Mouse (Mus musculus): ENCODE data around the gene Fbxo41. TPM values are rescaled to one million over a fixed set of nuclear protein-coding genes. Genes with fewer than 3 reads are reported as not detected.
A peak's percentile ranks its signal among the peaks of the same experiment; 100 is the strongest.

The Fbxo41 gene
- polyA plus RNA-seq, 1 experiment from 2014 or later, result 2.7 TPM

DNA sequence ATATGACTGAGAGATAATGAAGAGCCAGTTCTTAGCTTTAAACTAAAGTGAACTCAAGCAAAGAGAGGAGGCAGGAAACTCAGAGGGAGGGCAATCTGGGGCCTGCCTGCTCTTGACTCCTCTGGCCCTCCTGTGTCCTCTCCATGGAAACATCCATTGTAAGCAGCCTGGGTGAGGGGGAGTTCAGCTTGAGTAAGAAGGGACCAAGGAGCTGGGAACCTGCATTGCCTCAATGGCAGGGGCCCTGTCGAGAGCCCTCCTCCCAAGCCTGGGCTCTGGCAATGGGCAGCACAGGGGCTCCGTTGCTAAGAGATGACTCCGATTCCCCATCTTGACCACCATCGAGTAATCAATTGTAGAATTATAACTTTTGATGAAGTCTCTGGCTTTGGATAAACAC lies 14.3 kb downstream of the Fbxo41 start:
- H3K9ac ChIP-seq, result no peak overlapping the region
- H3K4me3 ChIP-seq, result no peak overlapping the region
- no peak overlapping the region for H3K27ac ChIP-seq
- no peak overlapping the region for H3K4me2 ChIP-seq
- 45% methylated on average over 4 of the region's 4 CpGs for WGBS
- H3K36me3 ChIP-seq (ENCODE audit: poor library complexity, severe bottlenecking), result no peaks in the 10 kb centered on the region
- no peak for ATAC-seq
- peaks cover 12% of the 10 kb centered on the region for H3K4me1 ChIP-seq
- H3K27me3 ChIP-seq, result peaks cover 36% of the 10 kb centered on the region
- H3K9me3 ChIP-seq (replicated peaks), result no peaks in the 10 kb centered on the region

DNA sequence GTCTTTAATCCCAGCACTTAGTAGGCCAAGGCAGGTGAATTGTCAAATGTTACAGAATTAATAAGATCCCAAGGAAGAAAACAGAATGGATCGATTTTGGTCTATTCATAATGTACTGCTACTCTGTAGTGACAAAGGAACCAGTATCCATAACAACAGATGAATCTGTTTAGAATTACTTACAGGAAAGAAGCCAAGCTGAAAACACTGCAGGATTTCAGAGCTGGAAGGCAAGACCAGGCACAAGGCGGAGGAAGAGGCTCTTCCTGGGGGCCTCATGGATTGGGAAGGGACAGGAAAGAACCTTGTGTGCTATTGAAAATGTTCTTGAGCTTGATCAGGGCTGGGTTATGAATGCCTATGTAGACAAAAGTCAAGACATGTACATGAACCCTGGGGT lies 17.1 kb downstream of the Fbxo41 start:
- Histone ChIP-seq H3K4me2 (no peak overlapping the region), H3K27ac (no peak overlapping the region), H3K4me1 (peaks cover 12% of the 10 kb centered on the region), H3K27me3 (peaks cover 54% of the 10 kb centered on the region), H3K36me3 (ENCODE audit: poor library complexity, severe bottlenecking) (no peaks in the 10 kb centered on the region), H3K9ac (no peak overlapping the region), H3K4me3 (no peak overlapping the region), H3K9me3 (replicated peaks) (no peaks in the 10 kb centered on the region)
- ATAC-seq, result no peak
- 73% methylated on average over 2 of the region's 2 CpGs for WGBS

DNA sequence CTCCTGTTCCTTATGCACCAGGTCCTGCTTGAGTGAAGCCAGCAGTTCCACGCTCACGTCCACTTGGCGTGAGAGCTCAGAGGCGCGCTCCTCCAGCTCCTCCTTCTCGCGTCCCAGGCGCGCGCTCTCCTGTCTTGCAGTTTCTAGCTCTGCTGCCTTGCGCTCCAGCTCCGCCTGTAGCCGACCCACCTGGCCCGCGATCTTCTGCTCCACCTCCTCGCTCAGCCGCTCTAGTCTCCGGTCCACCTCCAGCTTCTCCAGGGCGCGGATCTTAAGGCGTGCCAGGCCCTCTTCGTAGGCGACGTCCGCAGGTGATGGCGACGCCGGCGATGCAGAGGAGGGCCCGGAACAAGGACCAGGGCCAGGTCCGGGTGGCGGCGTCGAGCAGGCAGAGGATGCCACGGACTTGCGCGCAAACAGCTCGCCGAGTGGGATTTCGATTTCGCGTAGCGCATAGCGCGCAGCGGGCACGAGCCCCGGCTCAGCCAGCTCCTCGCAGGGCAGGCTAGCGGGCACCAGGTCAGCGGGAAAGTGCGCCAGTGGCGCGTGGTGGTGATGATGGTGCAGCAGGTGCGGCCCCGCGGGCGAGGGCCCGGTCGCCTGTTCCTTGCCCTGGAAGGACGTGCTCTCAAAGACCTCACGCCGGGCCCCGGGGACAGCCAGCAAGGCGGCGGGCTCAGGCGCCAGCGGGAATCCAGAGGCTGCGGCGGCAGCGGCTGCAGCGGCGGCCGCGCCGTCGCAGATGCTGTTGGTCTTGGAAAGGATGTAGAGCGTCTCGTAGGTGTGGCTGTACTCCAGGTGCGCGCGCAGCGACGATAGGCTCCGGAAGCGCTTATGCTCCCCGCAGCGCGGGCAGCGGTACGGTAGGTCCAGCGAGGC lies 18.7 kb downstream of the Fbxo41 start:
- 3% methylated on average over 91 of the region's 92 CpGs for WGBS

DNA sequence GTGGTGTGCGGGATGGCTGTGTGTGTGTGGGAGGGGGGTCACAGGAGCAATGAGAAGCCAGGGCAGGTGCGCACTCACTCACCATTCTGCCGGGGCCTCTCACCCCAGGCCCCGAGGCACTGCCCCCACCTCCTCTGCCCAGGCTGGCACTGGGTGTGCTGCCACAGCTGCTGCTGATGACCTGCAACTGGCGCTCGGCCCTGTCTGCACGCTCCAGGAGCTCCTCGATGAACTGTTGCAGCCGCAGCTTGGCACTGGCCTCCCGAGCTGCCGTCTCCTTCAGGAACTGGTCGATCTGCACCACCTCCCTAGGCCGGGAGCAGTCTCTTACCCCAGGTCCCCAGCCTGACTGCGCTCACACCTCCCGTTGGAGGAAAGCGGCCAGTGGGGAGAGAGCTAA lies 22.1 kb downstream of the Fbxo41 start:
- Histone ChIP-seq H3K4me3 (no peak overlapping the region), H3K9me3 (replicated peaks) (no peaks in the 10 kb centered on the region), H3K4me1 (peaks cover 12% of the 10 kb centered on the region), H3K9ac (no peak overlapping the region), H3K4me2 (no peak overlapping the region), H3K36me3 (ENCODE audit: poor library complexity, severe bottlenecking) (no peaks in the 10 kb centered on the region), H3K27ac (no peak overlapping the region), H3K27me3 (peaks cover 52% of the 10 kb centered on the region)
- peak; percentile 20; the same call in 1 of the 2 replicates for ATAC-seq
- 73% methylated on average over 16 of the region's 16 CpGs for WGBS

More for the DNA sequence above, 18.7 kb downstream of the Fbxo41 start:
- Histone ChIP-seq H3K36me3 (ENCODE audit: poor library complexity, severe bottlenecking) (no peaks in the 10 kb centered on the region), H3K4me1 (peaks cover 12% of the 10 kb centered on the region), H3K4me2 (peak overlapping the region; percentile 56), H3K27me3 (peaks cover 57% of the 10 kb centered on the region), H3K9me3 (replicated peaks) (no peaks in the 10 kb centered on the region), H3K27ac (no peak overlapping the region), H3K9ac (peak overlapping the region; percentile 37), H3K4me3 (peak overlapping the region; percentile 39)
- 0 out of 2 replicates have a peak, but pooled peaks have one; percentile 16 for ATAC-seq

DNA sequence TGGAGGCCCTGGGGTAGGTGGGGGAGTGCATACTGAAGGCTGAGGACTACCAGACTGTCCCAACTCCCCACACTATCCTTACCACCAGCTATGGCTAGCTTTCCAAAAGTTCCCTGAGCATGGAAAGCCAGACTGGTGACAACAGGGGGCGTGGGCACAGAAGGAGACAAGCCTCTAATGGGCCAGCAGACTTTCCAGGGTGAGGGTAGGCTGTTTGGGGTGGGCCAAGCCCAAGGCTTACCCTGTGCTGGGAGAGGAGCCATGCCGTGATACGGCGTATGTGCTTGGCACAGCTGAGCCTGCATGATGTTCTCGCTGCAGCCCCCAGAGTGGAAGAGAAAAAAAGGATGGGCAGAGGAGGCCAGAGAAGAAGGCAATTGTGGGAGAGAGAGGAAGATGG lies 22.8 kb downstream of the Fbxo41 start:
- no peak overlapping the region for H3K27ac ChIP-seq
- H3K9me3 ChIP-seq (replicated peaks), result no peaks in the 10 kb centered on the region
- WGBS, result 75% methylated on average over 5 of the region's 5 CpGs
- H3K9ac ChIP-seq, result no peak overlapping the region
- no peaks in the 10 kb centered on the region for H3K36me3 ChIP-seq (ENCODE audit: poor library complexity, severe bottlenecking)
- H3K4me1 ChIP-seq, result peaks cover 12% of the 10 kb centered on the region
- no peak overlapping the region for H3K4me3 ChIP-seq
- H3K27me3 ChIP-seq, result peaks cover 45% of the 10 kb centered on the region
- H3K4me2 ChIP-seq, result no peak overlapping the region
- ATAC-seq, result no peak

DNA sequence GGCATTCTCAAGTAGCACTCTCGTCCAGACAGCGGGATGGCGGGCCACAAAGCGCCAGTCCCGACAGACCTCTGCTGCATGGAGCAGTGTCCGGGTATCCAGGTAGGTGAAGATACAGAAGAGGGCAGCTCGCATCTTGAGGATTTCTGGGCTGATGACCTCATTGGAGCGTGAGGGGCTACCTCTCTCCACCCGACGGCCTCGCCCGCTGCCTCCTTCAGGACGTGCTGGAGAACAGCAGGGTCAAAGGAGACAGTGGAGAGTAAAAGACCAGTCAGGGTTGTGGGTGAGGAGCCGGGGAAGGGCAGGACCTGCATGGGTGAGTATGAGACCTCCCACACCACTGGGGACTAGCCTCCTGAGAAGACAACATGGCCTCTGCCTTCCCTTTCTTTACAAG lies 24.4 kb downstream of the Fbxo41 start:
- no peak for ATAC-seq

DNA sequence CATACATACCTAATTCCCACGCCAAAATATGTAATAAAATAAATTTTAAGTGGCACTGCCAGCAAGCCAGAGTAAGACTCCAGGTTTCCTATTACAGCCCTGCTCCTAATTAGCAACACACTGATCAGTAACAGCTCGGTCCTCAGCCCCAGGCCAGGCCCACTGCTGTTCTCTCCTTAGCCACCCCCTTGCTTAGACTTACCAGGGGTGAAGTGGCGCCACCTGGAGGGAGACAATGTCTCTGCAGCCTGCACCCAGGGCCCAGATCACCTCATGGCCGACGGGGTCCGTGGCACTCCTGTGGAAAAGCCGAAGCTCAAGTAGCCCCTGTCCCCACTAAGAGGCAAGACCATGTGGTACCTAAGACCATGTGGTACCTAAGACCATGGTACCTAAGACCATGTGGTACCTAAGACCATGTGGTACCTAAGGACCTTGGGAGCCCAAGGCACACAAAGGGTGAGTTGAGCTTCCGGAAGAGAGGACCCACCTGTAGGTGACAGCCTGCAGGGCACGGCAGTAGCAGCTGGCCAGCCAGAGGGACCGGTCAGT lies 25.4 kb downstream of the Fbxo41 start:
- Histone ChIP-seq H3K4me3 (no peak overlapping the region), H3K36me3 (ENCODE audit: poor library complexity, severe bottlenecking) (no peaks in the 10 kb centered on the region; the same call in 1 of the 2 replicates), H3K4me2 (no peak overlapping the region), H3K4me1 (no peaks in the 10 kb centered on the region), H3K27me3 (peaks cover 19% of the 10 kb centered on the region; the same call in 1 of the 2 replicates), H3K9me3 (replicated peaks) (no peaks in the 10 kb centered on the region), H3K9ac (no peak overlapping the region), H3K27ac (no peak overlapping the region)
- WGBS, result 42% methylated on average over 10 of the region's 10 CpGs
- ATAC-seq, result 0 out of 2 replicates have a peak, but pooled peaks have one; percentile 16

More for the DNA sequence above, 24.4 kb downstream of the Fbxo41 start:
- no peak overlapping the region for H3K9ac ChIP-seq
- no peaks in the 10 kb centered on the region for H3K36me3 ChIP-seq (ENCODE audit: poor library complexity, severe bottlenecking)
- H3K9me3 ChIP-seq (replicated peaks), result no peaks in the 10 kb centered on the region
- H3K4me2 ChIP-seq, result no peak overlapping the region
- no peak overlapping the region for H3K27ac ChIP-seq
- 44% methylated on average over 14 of the region's 14 CpGs for WGBS
- H3K4me1 ChIP-seq, result no peaks in the 10 kb centered on the region
- peaks cover 29% of the 10 kb centered on the region for H3K27me3 ChIP-seq
- H3K4me3 ChIP-seq, result no peak overlapping the region

DNA sequence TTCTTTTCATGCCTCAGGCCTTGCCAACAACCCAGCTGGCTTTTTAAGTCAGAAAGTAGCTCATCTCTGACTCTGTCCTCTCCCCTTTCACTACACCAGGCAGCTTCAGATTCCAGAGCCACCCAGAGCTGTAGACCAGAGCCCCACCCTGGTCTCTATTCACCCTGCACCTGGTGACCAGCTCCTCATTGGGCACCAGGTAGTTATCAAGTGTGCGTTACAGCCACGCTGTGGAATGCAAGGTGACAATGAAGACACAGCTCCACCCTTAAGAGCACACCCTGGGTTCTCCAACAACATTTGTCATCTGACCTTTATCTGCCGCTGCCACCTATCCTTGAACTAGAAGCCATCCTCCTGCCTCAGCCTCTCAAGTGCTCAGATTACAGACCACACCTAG lies 27.2 kb downstream of the Fbxo41 start:
- Histone ChIP-seq H3K4me1 (peaks cover 6% of the 10 kb centered on the region; the same call in 1 of the 2 replicates), H3K9ac (no peak overlapping the region), H3K27me3 (0 out of 2 replicates have a peak, but pooled peaks cover 10% of the 10 kb centered on the region), H3K9me3 (replicated peaks) (no peaks in the 10 kb centered on the region), H3K27ac (no peak overlapping the region), H3K4me2 (no peak overlapping the region), H3K36me3 (ENCODE audit: poor library complexity, severe bottlenecking) (no peaks in the 10 kb centered on the region; the same call in 1 of the 2 replicates), H3K4me3 (no peak overlapping the region)
- 83% methylated on average over 3 of the region's 3 CpGs for WGBS
- no peak for ATAC-seq

DNA sequence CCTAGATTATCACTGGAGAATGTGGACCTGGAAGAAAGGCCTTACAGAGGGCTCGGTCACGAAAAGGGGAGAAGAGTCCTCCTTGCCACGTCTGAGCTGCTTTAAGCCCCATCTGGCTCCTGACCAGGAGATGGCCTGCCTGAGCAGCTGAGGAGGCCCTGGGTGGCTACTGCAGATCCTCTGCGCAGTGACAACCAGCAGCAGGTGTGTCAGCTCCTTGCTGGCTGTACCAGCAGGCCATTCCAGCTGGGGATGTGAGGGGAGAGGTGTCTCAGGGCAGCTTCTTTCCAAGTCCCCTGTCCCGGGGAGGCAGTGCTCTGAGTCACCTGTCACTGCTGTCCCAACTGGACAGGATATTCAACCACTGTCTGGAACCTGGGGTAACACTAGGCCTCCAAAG lies 30.3 kb downstream of the Fbxo41 start:
- Histone ChIP-seq H3K4me1 (peaks cover 6% of the 10 kb centered on the region; the same call in 1 of the 2 replicates), H3K27me3 (0 out of 2 replicates have a peak, but pooled peaks cover under 1% of the 10 kb centered on the region), H3K4me3 (no peak overlapping the region), H3K9ac (no peak overlapping the region), H3K27ac (no peak overlapping the region), H3K9me3 (replicated peaks) (no peaks in the 10 kb centered on the region), H3K4me2 (no peak overlapping the region), H3K36me3 (ENCODE audit: poor library complexity, severe bottlenecking) (peaks cover 23% of the 10 kb centered on the region)
- 56% methylated on average over 5 of the region's 5 CpGs for WGBS
- ATAC-seq, result no peak

DNA sequence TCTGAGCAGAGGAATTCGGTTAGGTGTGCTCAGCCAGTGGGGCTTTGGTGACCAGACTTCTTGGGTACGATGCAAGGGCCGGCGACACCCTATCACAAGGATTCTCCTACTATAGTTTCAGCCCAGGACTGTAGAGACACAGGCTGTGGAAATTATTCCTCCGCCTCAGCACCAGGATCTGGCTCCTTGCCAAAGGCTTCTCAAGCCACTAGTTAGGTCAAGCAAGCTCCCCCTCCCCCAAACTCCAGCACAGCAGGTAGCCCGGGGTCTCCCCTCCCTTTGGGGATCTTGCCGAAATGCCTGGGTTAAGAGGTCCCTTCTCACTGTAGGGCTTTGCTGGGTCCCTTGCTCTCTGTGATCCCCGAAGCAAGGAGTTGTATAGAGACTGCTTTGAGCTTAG lies 30.8 kb downstream of the Fbxo41 start:
- H3K27me3 ChIP-seq, result no peaks in the 10 kb centered on the region
- H3K27ac ChIP-seq, result no peak overlapping the region
- H3K4me1 ChIP-seq, result peaks cover 6% of the 10 kb centered on the region; the same call in 1 of the 2 replicates
- ATAC-seq, result no peak
- H3K9ac ChIP-seq, result 0 out of 2 replicates have a peak overlapping the region, but pooled peaks have one; percentile 5
- no peak overlapping the region for H3K4me3 ChIP-seq
- no peaks in the 10 kb centered on the region for H3K9me3 ChIP-seq (replicated peaks)
- 64% methylated on average over 8 of the region's 8 CpGs for WGBS
- H3K36me3 ChIP-seq (ENCODE audit: poor library complexity, severe bottlenecking), result peaks cover 28% of the 10 kb centered on the region
- H3K4me2 ChIP-seq, result no peak overlapping the region

DNA sequence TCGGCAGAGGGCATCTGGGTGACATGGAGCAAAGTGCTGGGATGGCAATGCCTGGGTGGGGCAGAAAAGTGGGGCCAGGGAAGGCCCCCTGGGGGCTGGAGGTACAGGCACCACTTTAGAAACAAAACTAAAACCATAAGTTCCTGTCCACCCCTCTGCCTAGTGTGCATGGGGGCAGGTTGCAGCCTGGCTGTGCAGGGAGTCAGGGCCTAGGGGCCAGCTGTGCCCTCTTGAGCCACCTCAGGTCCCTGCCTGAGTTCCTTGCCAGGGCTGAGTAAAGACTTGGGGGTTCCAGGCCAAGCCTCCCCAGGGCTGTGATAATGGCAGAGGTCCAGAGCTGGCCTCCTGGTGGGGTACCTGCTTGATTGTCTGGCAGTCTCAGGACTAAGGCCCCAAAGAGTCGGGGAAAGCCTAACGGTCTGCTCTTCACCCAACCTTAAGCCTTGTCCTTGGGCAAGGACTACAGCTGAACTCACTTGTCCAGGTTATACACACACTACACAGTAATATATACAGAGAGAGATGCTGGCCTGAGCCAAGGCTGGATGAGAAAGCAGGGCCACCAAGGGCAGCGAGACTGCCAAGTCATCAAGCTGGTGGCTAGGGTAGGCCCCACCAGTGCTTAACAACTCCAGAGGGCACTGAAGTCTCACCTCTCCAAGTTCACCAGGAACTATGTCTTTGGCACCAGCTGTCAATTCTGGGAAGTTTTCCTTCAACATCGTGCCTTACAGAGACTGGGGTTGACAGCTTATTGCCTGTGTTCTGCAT lies 32.9 kb downstream of the Fbxo41 start:
- Histone ChIP-seq H3K27ac (no peak overlapping the region), H3K4me1 (peaks cover 6% of the 10 kb centered on the region; the same call in 1 of the 2 replicates), H3K9me3 (replicated peaks) (no peaks in the 10 kb centered on the region), H3K4me2 (no peak overlapping the region), H3K4me3 (no peak overlapping the region), H3K27me3 (no peaks in the 10 kb centered on the region), H3K9ac (no peak overlapping the region), H3K36me3 (ENCODE audit: poor library complexity, severe bottlenecking) (peaks cover 50% of the 10 kb centered on the region)
- no peak; the same call in 1 of the 2 replicates for ATAC-seq
- WGBS, result 80% methylated on average over 5 of the region's 5 CpGs

DNA sequence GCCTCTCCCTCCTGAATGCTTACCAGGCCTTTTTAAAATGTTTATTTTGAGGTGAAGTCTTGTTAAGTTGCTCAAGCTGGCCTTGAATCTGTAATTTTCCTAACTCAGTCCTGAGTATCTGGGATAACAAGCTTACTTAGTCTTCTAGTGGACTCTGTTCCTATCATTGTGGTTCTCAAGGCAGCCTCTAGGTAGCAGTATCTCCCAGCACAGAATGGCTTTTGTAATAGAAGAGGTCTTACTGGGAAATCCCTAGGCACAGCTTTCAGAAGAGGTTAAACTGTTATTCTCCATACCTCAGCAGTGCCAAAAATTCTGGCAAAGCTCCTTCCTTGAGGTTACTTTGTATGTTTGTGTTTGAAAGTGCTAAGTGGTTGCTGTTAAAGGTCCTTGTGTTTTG lies 37.4 kb downstream of the Fbxo41 start:
- no peaks in the 10 kb centered on the region for H3K27me3 ChIP-seq
- H3K9ac ChIP-seq, result no peak overlapping the region
- H3K4me1 ChIP-seq, result no peaks in the 10 kb centered on the region
- peaks cover 94% of the 10 kb centered on the region for H3K36me3 ChIP-seq (ENCODE audit: poor library complexity, severe bottlenecking)
- no peak overlapping the region for H3K27ac ChIP-seq
- H3K4me3 ChIP-seq, result no peak overlapping the region
- H3K4me2 ChIP-seq, result no peak overlapping the region
- H3K9me3 ChIP-seq (replicated peaks), result no peaks in the 10 kb centered on the region
- ATAC-seq, result no peak

Measured in forebrain, embryonic 13.5 days (tissue).